Mouse (Mus musculus) CH12.LX (cell line): ENCODE measurements around the gene D8Ertd738e. TPM values are rescaled to one million over a fixed set of nuclear protein-coding genes. Genes with fewer than 3 reads are reported as not detected.

Experiments
- DNase-seq: peaks from one replicate; pipeline ENCODE4 v3.0.0-alpha.2; 2013; ENCODE audit errors: extremely low read depth
- H3K27ac ChIP-seq: 2 replicates; pipeline ENCODE4 v1.5.1; 2012; ENCODE audit warnings: low read depth, mild to moderate bottlenecking, control low read depth, moderate library complexity; ENCODE audit not compliant: insufficient read depth
- H3K27me3 ChIP-seq: replicated peaks from 2 replicates; pipeline ENCODE3; 2012; ENCODE audit warnings: inconsistent platforms
- H3K36me3 ChIP-seq, 2 experiments: replicated peaks in 1 of 2; 2 replicates each; pipeline versions ENCODE3 to v1.6.1; 2012; ENCODE audit warnings: inconsistent platforms in 1 of 2, low read length in 1 of 2, mild to moderate bottlenecking in 1 of 2, mixed read lengths in 1 of 2, moderate library complexity in 1 of 2; ENCODE audit not compliant: control insufficient read depth in 1 of 2, insufficient read depth in 1 of 2
- H3K4me1 ChIP-seq, 2 experiments: 2 replicates each; pipeline ENCODE4 v1.6.1; 2012; ENCODE audit warnings: inconsistent platforms in 1 of 2, moderate library complexity in 1 of 2; ENCODE audit not compliant: insufficient read depth in 2 of 2, control insufficient read depth in 1 of 2
- H3K4me2 ChIP-seq: 2 replicates; pipeline ENCODE4 v1.6.1; 2012; ENCODE audit warnings: low read depth, mild to moderate bottlenecking, control low read depth; ENCODE audit not compliant: poor library complexity, insufficient read depth, severe bottlenecking
- H3K4me3 ChIP-seq, 3 experiments: fragments of 150-350 bp in 1 of 3; sonication (generic) in 1 of 3; replicated peaks in 1 of 3; 2 replicates each; pipeline versions ENCODE3 to v1.5.1; 2011 to 2012; ENCODE audit warnings: low read depth in 2 of 3, low read length in 2 of 3, mild to moderate bottlenecking in 2 of 3, moderate library complexity in 2 of 3, control low read depth in 1 of 3, improper control_type of control experiment in 1 of 3, inconsistent platforms in 1 of 3, mixed read lengths in 1 of 3; ENCODE audit not compliant: poor library complexity in 1 of 3
- H3K79me2 ChIP-seq: replicated peaks from 2 replicates; pipeline ENCODE4 v1.6.1; 2012; ENCODE audit warnings: mild to moderate bottlenecking, moderate library complexity; ENCODE audit not compliant: control insufficient read depth, poor library complexity, insufficient read depth, severe bottlenecking; ENCODE audit errors: extremely low read depth
- H3K9ac ChIP-seq: 2 replicates; pipeline ENCODE4 v1.6.1; 2012; ENCODE audit warnings: low read depth, mild to moderate bottlenecking, control low read depth, moderate library complexity; ENCODE audit not compliant: insufficient read depth
- H3K9me3 ChIP-seq: replicated peaks from 2 replicates; pipeline ENCODE3; 2012; ENCODE audit warnings: low read length, inconsistent platforms, mixed read lengths
- BHLHE40 ChIP-seq: IDR thresholded peaks from 2 replicates; pipeline ENCODE4 v1.6.1; 2011; ENCODE audit warnings: mild to moderate bottlenecking, low read depth, low read length, improper control_type of control experiment
- CHD1 ChIP-seq: IDR thresholded peaks from 2 replicates; pipeline ENCODE4 v1.6.1; 2012; ENCODE audit warnings: low read depth, low read length, improper control_type of control experiment, inconsistent platforms
- CHD2 ChIP-seq: IDR thresholded peaks from 2 replicates; pipeline ENCODE4 v1.6.1; 2011; ENCODE audit warnings: low read length, improper control_type of control experiment
- CTCF ChIP-seq, 2 experiments: IDR thresholded peaks in 1 of 2; conservative IDR thresholded peaks in 1 of 2; 2 replicates each; pipeline ENCODE4 v1.5.1; 2011 to 2012; ENCODE audit warnings: low read depth in 2 of 2, low read length in 2 of 2, improper control_type of control experiment in 1 of 2, inconsistent platforms in 1 of 2, mild to moderate bottlenecking in 1 of 2, moderate library complexity in 1 of 2
- ELF1 ChIP-seq: IDR thresholded peaks from 2 replicates; pipeline ENCODE4 v1.6.1; 2014; ENCODE audit warnings: low read depth, mild to moderate bottlenecking, inconsistent platforms, low read length, improper control_type of control experiment
- GABPA ChIP-seq: IDR thresholded peaks from 2 replicates; pipeline ENCODE4 v1.6.1; 2012; ENCODE audit warnings: low read depth, low read length, improper control_type of control experiment, inconsistent platforms; ENCODE audit not compliant: insufficient replicate concordance
- HCFC1 ChIP-seq: IDR thresholded peaks from 2 replicates; pipeline ENCODE4 v1.6.1; 2012; ENCODE audit warnings: low read depth, mild to moderate bottlenecking, inconsistent platforms, low read length, improper control_type of control experiment
- JUN ChIP-seq: IDR thresholded peaks from 2 replicates; pipeline ENCODE4 v1.6.1; 2011; ENCODE audit warnings: low read depth, mild to moderate bottlenecking, low read length, improper control_type of control experiment, moderate library complexity; ENCODE audit not compliant: insufficient read depth
- JUND ChIP-seq: conservative IDR thresholded peaks from 2 replicates; pipeline ENCODE4 v1.6.1; 2011; ENCODE audit warnings: low read depth, low read length, improper control_type of control experiment
- MAZ ChIP-seq: IDR thresholded peaks from 2 replicates; pipeline ENCODE4 v1.6.1; 2012; ENCODE audit warnings: low read depth, mild to moderate bottlenecking, inconsistent platforms, low read length, improper control_type of control experiment, moderate library complexity
- MEF2A ChIP-seq: IDR thresholded peaks from 2 replicates; pipeline ENCODE4 v1.6.1; 2014; ENCODE audit warnings: low read depth, mild to moderate bottlenecking, inconsistent platforms, low read length, improper control_type of control experiment, borderline replicate concordance
- POLR2A ChIP-seq: IDR thresholded peaks from 2 replicates; pipeline ENCODE4 v1.6.1; 2011; ENCODE audit warnings: low read depth, mild to moderate bottlenecking, improper control_type of control experiment, low read length
- RAD21 ChIP-seq: IDR thresholded peaks from 2 replicates; pipeline ENCODE4 v1.6.1; 2011; ENCODE audit warnings: low read depth, mild to moderate bottlenecking, low read length, improper control_type of control experiment, moderate library complexity
- SIN3A ChIP-seq: IDR thresholded peaks from 2 replicates; pipeline ENCODE4 v1.6.1; 2012; ENCODE audit warnings: low read length, improper control_type of control experiment, inconsistent platforms
- ZC3H11A ChIP-seq: IDR thresholded peaks from 2 replicates; pipeline ENCODE4 v1.6.1; 2012; ENCODE audit warnings: low read depth, mild to moderate bottlenecking, inconsistent platforms, low read length, improper control_type of control experiment
- ZMIZ1 ChIP-seq: IDR thresholded peaks from 2 replicates; pipeline ENCODE4 v1.6.1; 2012; ENCODE audit warnings: low read depth, mild to moderate bottlenecking, inconsistent platforms, low read length, improper control_type of control experiment
- dilution Hi-C: fragments of 300-500 bp; cut with MboI; formaldehyde crosslinking; loops from 2 replicates; pipeline ENCODE4 v1.14.3; 2020; ENCODE audit warnings: low sequenced_read_pairs; ENCODE audit not compliant: extremely low pct_unique_long_range_greater_than_20kb, extremely low pct_ligation_motif_present
- in situ Hi-C: fragments of 300-500 bp; cut with MboI; formaldehyde crosslinking; loops from 3 replicates; pipeline ENCODE4 v1.14.3; 2019; ENCODE audit warnings: low sequenced_read_pairs, low pct_ligation_motif_present, low pct_unique_long_range_greater_than_20kb, mixed read lengths
- polyA plus RNA-seq: library from polyadenylated mRNA; unstranded; fragments of >175 nt; gene quantifications from 2 replicates; pipeline ENCODE4 v1.2.1, GENCODE M21; 2012; ENCODE audit warnings: low read depth; ENCODE audit not compliant: insufficient read length
- total RNA-seq, 2 experiments: library from RNA; depleted of rRNA; stranded (reverse); fragments of 300-350 nt in 1 of 2; fragments of >200 nt in 1 of 2; gene quantifications; 2 replicates each; pipeline ENCODE4 v1.2.3; 2012 to 2014

D8Ertd738e gene
- total and polyA plus RNA-seq, 3 experiments, result 213 to 225 (median 217) TPM

DNA sequence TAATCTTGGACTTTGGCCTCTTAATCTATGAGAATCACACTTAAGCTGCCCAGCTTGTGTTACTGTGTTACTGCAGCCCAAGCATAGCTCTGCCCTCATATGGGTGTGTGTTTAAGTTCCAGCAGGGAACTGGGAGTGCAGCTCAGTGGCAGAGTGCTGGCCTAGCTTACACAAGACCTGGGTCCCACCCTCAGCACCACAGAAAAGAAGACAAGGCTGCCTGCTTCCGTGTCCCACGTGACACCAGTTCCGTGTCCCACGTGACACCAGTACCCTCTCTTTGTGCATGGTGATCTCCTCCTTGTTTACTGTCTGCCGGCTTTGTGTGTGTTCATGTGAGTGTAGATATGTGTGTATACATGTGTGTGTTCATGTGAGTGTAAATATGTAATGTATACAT is 31.4 kb downstream of the D8Ertd738e start:
- Histone ChIP-seq H3K4me2 (no peak overlapping the region), H3K9ac (no peak overlapping the region), H3K4me3 (no peak overlapping the region), H3K36me3 (peaks cover 65 to 89% of the 10 kb centered on the region in 2 experiments), H3K27ac (no peak overlapping the region), H3K79me2 (no peaks in the 10 kb centered on the region; the same call in 1 of the 2 replicates), H3K4me1 (peaks cover 3 to 33% of the 10 kb centered on the region in 2 experiments; a peak in 3 of 4 replicates), H3K9me3 (no peaks in the 10 kb centered on the region), H3K27me3 (no peaks in the 10 kb centered on the region)
- TF ChIP-seq HCFC1 (no peak), CHD1 (no peak), JUN (no peak), MEF2A (no peak), ZMIZ1 (no peak), ZC3H11A (no peak), ELF1 (no peak), SIN3A (no peak), RAD21 (no peak), BHLHE40 (no peak)
- in situ Hi-C loops (loop anchor here (25.0 kb wide), 1 partner anchor 144 kb away; no protein-coding TSS in a partner anchor), dilution Hi-C loops (no loop called here)
- no peak for DNase-seq

DNA sequence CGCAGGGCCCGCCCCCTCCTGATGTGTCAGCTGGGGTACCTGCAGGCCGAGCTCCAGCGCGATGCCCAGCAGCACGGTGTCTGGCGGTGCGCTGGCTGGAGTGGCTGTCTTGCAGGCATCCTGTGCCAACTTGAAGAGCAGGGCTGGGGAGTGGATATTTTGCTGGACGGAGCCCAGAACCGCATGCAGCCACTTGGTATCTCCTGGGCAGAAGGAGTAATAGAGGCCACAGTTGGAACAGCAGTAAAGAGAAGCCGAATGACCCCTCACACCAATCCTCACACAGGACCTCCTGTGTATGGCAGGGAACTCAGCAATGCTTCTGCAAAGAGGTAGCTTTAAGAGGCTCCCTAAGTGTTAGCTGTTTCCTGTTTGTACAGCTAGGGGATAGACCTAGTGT is 32.3 kb downstream of the D8Ertd738e start:
- Histone ChIP-seq H3K79me2 (no peaks in the 10 kb centered on the region; the same call in 1 of the 2 replicates), H3K4me1 (peaks cover 1 to 24% of the 10 kb centered on the region in 2 experiments; a peak in 3 of 4 replicates), H3K36me3 (peaks cover 70 to 89% of the 10 kb centered on the region in 2 experiments), H3K27ac (no peak overlapping the region), H3K9me3 (no peaks in the 10 kb centered on the region), H3K9ac (no peak overlapping the region), H3K4me2 (no peak overlapping the region), H3K27me3 (no peaks in the 10 kb centered on the region), H3K4me3 (no peak overlapping the region)
- DNase-seq, result no peak
- in situ Hi-C loops (loop anchor here (25.0 kb wide), 1 partner anchor 145 kb away; no protein-coding TSS in a partner anchor), dilution Hi-C loops (no loop called here)
- TF ChIP-seq HCFC1 (no peak), GABPA (no peak), POLR2A (no peak), JUND (no peak), MAZ (no peak), CTCF (conservative IDR thresholded peaks at IDR 0.05 in 1 of 2, IDR thresholded peaks at IDR 0.05 in 1 of 2; ENCODE audit: low read depth in 2 of 2, low read length in 2 of 2) (no peak), CHD2 (no peak)
